Mouse (Mus musculus): ENCODE measurements around the gene Cpne4. TPM values are rescaled to one million over a fixed set of nuclear protein-coding genes. Genes with fewer than 3 reads are reported as not detected.

Cpne4 gene
- polyA plus RNA-seq, 1 experiment: 404 TPM

DNA sequence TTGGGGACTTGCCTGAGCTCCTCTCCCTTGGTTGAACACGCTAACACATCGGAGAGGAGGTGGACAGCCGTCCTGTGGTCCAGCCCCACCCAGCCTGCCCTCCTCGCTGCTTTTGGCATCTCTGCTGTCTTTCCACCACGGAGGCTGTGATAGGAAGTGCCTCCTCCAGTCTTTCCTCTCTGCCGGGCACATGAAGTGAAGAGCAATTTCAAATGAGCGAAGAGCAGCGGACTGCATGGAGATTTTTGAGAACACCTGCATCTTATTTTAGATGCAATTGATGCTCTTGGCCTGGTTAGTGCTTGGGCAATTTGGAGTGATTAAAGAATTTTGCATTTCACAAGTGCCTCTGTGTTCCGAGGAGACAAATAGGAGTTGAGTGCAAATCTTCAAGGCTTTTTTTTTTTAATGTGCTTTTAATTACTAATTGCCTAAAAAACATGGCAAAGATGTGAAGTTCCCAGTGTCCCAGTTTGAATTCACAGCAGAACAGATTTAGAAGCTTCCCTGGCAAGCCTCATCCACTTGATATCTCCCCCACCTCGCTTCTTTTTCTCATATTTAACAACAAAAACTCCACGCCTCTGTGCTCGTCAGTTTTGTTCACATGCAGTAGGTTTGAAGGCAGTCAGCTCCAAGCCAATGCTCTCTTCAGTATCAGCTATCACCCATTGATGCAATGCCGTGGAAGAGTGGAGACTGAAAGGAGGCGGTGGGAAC, 195.7 kb downstream of the Cpne4 start:
- H3K27ac ChIP-seq (ENCODE audit: insufficient read depth, low read depth, low read length): peak overlapping the region; percentile 80
- TF ChIP-seq CTCF (IDR thresholded peaks at IDR 0.05; ENCODE audit: insufficient read depth, low read depth, low read length) (no peak), POLR2A (IDR thresholded peaks at IDR 0.05; ENCODE audit: insufficient read depth, low read depth, low read length) (no peak)
- H3K4me1 ChIP-seq (ENCODE audit: control insufficient read depth, insufficient read depth, low read length): peaks cover 4% of the 10 kb centered on the region
- no peak overlapping the region for H3K4me3 ChIP-seq (ENCODE audit: insufficient read depth, low read depth, low read length)
- WGBS: 32% methylated on average over 14 of the region's 14 CpGs

DNA sequence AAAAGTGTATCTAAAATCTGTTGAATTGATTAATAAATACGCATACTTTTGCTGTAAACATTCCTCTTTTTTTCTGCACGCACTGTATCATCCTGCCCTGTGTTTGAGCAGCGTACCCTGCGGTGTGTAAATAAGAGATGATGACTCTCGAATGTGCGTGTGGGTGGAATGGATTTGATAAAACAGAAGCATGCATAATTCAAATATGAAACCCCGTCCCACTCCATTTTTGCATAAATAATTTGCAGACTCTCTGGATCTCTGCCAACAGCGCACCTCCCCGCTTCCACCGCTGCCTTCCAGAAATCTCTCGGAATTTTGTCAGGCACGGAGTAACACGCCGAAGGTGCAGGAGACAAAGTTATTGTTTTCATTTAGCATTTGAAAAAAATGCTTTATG, 208.4 kb downstream of the Cpne4 start:
- Histone ChIP-seq H3K4me1 (ENCODE audit: control insufficient read depth, insufficient read depth, low read length) (peaks cover 5% of the 10 kb centered on the region; the same call in 1 of the 2 replicates), H3K4me3 (ENCODE audit: insufficient read depth, low read depth, low read length) (no peak overlapping the region), H3K27ac (ENCODE audit: insufficient read depth, low read depth, low read length) (no peak overlapping the region)
- 66% methylated on average over 14 of the region's 14 CpGs for WGBS
- TF ChIP-seq POLR2A (IDR thresholded peaks at IDR 0.05; ENCODE audit: insufficient read depth, low read depth, low read length): no peak
- no peak for TF ChIP-seq CTCF (IDR thresholded peaks at IDR 0.05; ENCODE audit: insufficient read depth, low read depth, low read length)

DNA sequence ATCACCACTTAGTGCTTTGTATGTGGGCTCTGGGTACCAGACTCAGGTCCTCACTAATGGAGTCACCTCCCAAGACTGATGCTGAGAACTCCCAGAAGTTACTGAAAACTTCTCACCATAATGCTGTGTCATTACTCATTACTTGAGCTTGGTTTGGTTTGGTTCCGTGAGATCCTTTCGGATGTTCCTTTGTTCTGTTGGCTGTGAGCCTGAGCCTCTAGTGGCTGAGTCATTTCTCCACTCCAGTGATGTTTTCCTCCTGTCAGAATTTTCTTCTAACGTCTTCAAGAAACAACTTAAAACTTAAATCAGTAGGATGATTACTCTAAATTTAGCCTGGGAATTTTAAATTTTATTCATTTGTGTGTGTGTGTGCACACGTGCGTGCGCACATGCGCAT, 212.9 kb downstream of the Cpne4 start:
- Histone ChIP-seq H3K4me1 (ENCODE audit: control insufficient read depth, insufficient read depth, low read length) (peaks cover 7% of the 10 kb centered on the region; the same call in 1 of the 2 replicates), H3K27ac (ENCODE audit: insufficient read depth, low read depth, low read length) (no peak overlapping the region), H3K4me3 (ENCODE audit: insufficient read depth, low read depth, low read length) (no peak overlapping the region)
- 64% methylated on average over 7 of the region's 7 CpGs for WGBS
- TF ChIP-seq POLR2A (IDR thresholded peaks at IDR 0.05; ENCODE audit: insufficient read depth, low read depth, low read length) (no peak), CTCF (IDR thresholded peaks at IDR 0.05; ENCODE audit: insufficient read depth, low read depth, low read length) (no peak)

DNA sequence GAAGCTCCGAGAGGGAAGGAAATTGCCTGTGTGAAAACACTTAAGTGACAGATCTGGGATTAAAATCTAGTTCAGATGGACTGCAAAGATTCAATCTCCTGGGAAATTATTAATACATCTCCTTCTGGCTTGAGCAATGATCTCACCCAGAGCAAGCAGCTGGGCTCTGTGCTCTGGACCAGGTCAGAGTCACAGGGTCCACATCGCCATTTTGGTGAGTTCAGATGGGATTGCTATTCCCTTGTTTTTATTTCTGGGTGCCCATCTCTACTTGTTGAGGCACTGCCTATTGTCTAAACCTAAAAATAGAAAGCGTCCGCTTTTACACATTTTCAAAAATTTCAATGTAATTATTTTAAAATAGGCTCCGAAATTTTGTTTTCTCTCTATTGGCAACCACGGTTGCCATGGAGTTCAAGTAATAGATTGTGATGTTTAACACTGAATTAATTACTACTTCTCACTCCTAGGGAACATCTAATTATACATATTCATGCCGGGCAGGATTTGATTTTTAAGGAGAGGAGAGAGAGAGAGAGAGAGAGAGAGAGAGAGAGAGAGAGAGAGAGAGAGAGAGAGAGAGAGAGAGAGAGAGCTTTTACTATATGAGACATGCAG, 229.2 kb downstream of the Cpne4 start:
- H3K27ac ChIP-seq (ENCODE audit: insufficient read depth, low read depth, low read length): peak overlapping the region; percentile 97
- H3K4me3 ChIP-seq (ENCODE audit: insufficient read depth, low read depth, low read length): no peak overlapping the region
- TF ChIP-seq POLR2A (IDR thresholded peaks at IDR 0.05; ENCODE audit: insufficient read depth, low read depth, low read length): no peak
- TF ChIP-seq CTCF (IDR thresholded peaks at IDR 0.05; ENCODE audit: insufficient read depth, low read depth, low read length): no peak
- 31% methylated on average over 7 of the region's 7 CpGs for WGBS
- peaks cover 6% of the 10 kb centered on the region for H3K4me1 ChIP-seq (ENCODE audit: control insufficient read depth, insufficient read depth, low read length)

DNA sequence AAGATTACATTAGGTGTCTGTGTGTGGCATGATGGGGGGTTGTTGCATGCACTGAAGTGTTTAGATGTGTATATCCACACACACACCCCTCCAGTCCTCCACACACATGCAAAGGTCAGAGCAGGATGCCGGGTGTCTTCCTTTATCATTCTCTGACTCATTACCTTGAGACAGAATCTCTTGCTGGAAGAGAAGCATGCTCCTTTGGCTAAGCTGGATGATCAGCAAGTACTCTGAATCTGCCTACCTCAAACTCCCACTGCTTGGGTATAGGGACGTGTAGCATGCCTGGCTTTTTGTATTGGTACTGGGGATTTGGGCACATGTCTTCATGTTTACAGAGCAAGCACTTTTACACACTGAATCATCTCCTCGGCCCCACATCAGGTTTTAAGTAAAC, 230.0 kb downstream of the Cpne4 start:
- WGBS: 22% methylated on average over 3 of the region's 3 CpGs
- H3K4me1 ChIP-seq (ENCODE audit: control insufficient read depth, insufficient read depth, low read length): peaks cover 6% of the 10 kb centered on the region
- peak overlapping the region; percentile 66 for H3K27ac ChIP-seq (ENCODE audit: insufficient read depth, low read depth, low read length)
- TF ChIP-seq CTCF (IDR thresholded peaks at IDR 0.05; ENCODE audit: insufficient read depth, low read depth, low read length): no peak
- no peak for TF ChIP-seq POLR2A (IDR thresholded peaks at IDR 0.05; ENCODE audit: insufficient read depth, low read depth, low read length)
- no peak overlapping the region for H3K4me3 ChIP-seq (ENCODE audit: insufficient read depth, low read depth, low read length)

DNA sequence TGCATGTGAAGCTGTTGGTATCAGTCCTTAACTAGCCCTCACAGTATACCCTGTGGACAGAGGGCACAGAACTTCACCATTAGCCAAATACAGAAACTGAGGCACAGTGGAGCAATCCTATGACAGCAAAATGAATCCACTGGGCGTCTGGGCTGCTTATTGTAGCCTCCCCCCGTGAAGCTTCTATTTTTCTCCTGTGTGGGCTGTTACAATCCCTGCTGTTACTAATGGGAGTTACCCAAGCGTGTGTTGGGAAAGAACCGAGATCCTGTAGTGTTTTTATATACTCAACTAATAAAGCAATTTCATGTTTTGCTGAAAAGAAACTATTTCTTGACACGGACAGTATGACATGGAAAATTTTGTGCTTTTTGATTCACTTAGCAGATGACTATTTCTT, 230.7 kb downstream of the Cpne4 start:
- H3K27ac ChIP-seq (ENCODE audit: insufficient read depth, low read depth, low read length): peak overlapping the region; percentile 66
- H3K4me3 ChIP-seq (ENCODE audit: insufficient read depth, low read depth, low read length): no peak overlapping the region
- WGBS: 21% methylated on average over 5 of the region's 5 CpGs
- H3K4me1 ChIP-seq (ENCODE audit: control insufficient read depth, insufficient read depth, low read length): peaks cover 6% of the 10 kb centered on the region
- TF ChIP-seq POLR2A (IDR thresholded peaks at IDR 0.05; ENCODE audit: insufficient read depth, low read depth, low read length): no peak
- no peak for TF ChIP-seq CTCF (IDR thresholded peaks at IDR 0.05; ENCODE audit: insufficient read depth, low read depth, low read length)

DNA sequence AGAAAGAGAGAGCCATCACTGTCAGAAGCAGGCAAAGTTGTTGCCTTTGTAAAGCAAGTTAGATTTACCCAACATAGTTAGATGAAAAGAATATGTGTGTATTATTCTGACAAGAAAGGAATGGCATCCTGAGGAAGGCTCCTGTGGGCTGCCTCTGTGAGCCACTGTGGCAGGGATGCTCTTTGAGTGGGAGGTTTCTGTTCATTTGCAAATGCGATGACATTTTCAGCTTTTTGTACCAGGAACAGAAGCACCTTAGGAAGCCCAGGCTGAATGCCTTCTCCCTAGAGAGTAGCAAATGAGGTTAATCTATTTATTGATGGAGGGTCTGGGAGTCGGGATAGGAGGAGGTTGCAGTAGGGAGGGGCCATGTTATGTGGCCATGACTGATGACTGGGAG, 249.5 kb downstream of the Cpne4 start:
- TF ChIP-seq CTCF (IDR thresholded peaks at IDR 0.05; ENCODE audit: insufficient read depth, low read depth, low read length): no peak
- TF ChIP-seq POLR2A (IDR thresholded peaks at IDR 0.05; ENCODE audit: insufficient read depth, low read depth, low read length): no peak
- H3K27ac ChIP-seq (ENCODE audit: insufficient read depth, low read depth, low read length): no peak overlapping the region
- no peak overlapping the region for H3K4me3 ChIP-seq (ENCODE audit: insufficient read depth, low read depth, low read length)
- 22% methylated on average over 2 of the region's 2 CpGs for WGBS
- no peaks in the 10 kb centered on the region for H3K4me1 ChIP-seq (ENCODE audit: control insufficient read depth, insufficient read depth, low read length)

DNA sequence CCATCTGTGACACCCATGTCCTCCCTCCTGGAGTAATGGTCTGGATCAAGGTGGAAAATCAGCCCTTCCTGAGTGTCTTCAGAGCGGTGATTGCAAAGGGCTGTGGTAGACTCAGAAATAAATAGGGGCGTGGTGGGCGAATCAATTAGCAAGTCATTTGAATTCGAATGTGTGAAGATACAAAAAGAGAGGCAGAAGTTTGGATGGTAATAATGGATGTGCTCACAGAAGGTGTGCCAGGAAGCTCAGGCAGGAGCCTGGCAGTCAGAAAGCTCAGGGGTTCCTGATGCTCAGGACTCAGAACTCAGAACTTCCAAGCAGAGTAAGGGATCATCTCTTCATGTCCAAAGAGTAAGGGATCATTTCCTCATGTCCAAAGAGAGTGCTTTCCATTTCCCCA, 257.7 kb downstream of the Cpne4 start:
- Histone ChIP-seq H3K27ac (ENCODE audit: insufficient read depth, low read depth, low read length) (no peak overlapping the region), H3K4me1 (ENCODE audit: control insufficient read depth, insufficient read depth, low read length) (no peaks in the 10 kb centered on the region), H3K4me3 (ENCODE audit: insufficient read depth, low read depth, low read length) (no peak overlapping the region)
- WGBS: 70% methylated on average over 4 of the region's 4 CpGs
- TF ChIP-seq CTCF (IDR thresholded peaks at IDR 0.05; ENCODE audit: insufficient read depth, low read depth, low read length) (no peak), POLR2A (IDR thresholded peaks at IDR 0.05; ENCODE audit: insufficient read depth, low read depth, low read length) (no peak)

DNA sequence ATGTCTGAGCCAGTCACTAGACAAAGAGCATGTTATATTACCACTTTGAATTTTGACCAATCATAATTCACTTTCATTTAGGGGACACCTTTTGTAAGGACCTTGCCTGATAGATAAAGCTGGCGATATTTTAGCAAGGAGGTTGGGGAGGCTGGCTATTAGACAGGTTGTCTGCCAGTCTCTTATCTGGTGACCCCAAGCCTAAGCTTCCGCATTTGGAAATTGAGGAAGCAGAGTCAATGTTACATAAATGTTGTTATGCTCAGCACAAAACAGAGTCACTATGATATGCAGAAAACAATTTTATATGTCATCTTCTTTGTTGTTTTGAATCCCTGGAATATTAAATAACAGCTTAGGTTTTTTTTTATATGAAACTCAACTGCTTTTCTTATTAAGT, 267.6 kb downstream of the Cpne4 start:
- no peak overlapping the region for H3K4me3 ChIP-seq (ENCODE audit: insufficient read depth, low read depth, low read length)
- TF ChIP-seq CTCF (IDR thresholded peaks at IDR 0.05; ENCODE audit: insufficient read depth, low read depth, low read length) (no peak), POLR2A (IDR thresholded peaks at IDR 0.05; ENCODE audit: insufficient read depth, low read depth, low read length) (no peak)
- WGBS: 92% methylated on average over 2 of the region's 2 CpGs
- no peaks in the 10 kb centered on the region for H3K4me1 ChIP-seq (ENCODE audit: control insufficient read depth, insufficient read depth, low read length)
- H3K27ac ChIP-seq (ENCODE audit: insufficient read depth, low read depth, low read length): no peak overlapping the region

All from olfactory bulb, adult 2 months (tissue).